Mouse (Mus musculus) megakaryocyte, embryonic 14.5 days (primary cell): Measurements from ENCODE around the gene Thoc3.

Experiments
- FLI1 ChIP-seq: IDR thresholded peaks from 2 replicates; pipeline ENCODE4 v1.6.1; 2012; ENCODE audit warnings: low read length, inconsistent platforms, mixed read lengths
- GATA1 ChIP-seq: IDR thresholded peaks from 3 replicates; pipeline ENCODE4 v1.6.1; 2012; ENCODE audit warnings: mixed read lengths, low read length, inconsistent platforms, borderline replicate concordance

DNA sequence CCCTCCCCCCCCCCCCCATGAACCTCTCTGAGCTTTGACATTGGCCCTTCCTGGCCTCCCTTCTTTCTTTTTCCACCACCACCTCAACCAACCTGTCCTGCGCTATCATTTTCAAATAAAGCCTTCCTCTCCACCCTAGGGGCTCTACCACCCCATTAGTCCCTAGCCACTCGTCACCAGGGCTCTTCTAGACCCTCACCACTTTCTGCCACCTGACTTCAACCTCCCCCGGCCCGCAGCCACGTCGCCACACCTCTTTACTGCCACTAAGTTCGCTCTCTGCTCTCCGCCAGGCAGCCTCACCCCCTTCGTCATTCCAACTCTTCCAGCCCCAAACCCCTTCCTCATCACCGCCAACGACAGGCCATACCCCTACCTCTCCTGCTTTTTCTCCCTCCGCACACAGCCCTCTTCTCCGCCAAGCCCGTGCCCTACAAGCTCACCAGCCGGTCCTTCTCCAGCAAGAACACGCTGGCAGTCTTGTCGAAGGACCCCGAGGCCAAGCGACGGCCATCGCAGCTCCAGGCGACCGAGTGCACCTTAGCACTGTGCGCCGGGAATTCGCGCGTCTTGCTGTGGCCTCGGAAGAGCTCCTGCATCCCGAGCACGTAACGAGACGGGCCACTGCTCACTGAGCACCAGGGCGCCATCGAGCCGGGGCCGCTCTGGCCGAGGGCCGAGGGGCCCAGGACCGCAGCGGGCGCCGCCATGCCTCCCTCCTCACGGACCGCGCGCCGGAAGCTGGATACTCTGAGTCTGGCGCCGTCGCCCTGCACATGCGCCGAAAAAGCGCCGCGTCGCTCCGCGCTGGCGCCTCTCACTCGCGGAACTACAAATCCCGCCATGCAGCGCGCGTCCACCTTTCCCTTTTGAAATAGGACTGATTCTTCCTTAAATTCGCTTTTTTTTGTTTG lies at the start of gene Thoc3:
- no peak for TF ChIP-seq GATA1
- TF ChIP-seq FLI1 = 0 out of 2 replicates have a peak, but pooled peaks have one; percentile 34
